Mouse (Mus musculus) adrenal gland, adult 18-20 months (tissue): Measurements from ENCODE around the gene Fgfr2. TPM values are rescaled to one million over a fixed set of nuclear protein-coding genes. Genes with fewer than 3 reads are reported as not detected.

Source experiments
- DNase-seq, 2 experiments: peaks; one replicate each; pipeline ENCODE4 v3.0.0; 2021 to 2022; ENCODE audit warnings: low spot score in 2 of 2
- total RNA-seq, 2 experiments: library from RNA; stranded (reverse); gene quantifications; 1 replicate in 1 of 2; 2 replicates in 1 of 2; pipeline ENCODE4 v1.2.3; 2021

The Fgfr2 gene
- total RNA-seq, 2 experiments from 2014 or later, result 294 to 308 TPM

DNA sequence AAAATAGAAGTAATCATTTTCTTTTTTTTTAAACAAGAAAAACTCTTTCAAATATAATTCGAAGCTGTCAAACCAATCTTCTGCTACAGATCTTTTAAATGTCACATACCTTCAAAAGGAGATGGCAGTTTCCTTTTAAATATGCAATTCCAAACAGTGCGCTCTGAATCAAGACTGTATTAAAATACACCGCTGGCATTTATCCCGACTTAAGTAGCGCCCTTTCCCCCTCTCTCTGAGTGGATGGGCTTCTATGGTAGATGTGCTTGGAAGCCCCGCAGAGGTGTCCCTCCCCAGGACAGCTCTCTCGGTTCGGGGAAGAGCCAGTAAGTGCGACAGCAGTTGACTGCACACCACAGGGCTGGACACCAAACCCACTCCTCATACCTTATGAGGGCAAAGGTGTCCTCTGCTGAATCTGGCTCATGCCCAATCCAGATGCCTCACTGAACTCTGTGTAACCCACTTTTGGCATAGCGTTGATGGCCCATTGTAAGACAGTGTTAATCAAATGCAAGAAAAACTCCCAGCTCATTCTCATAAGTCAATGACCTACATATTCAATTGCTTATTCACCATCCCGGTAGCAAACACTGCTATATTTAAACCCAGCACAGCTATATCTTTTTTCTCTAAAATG is 33.4 kb downstream of the Fgfr2 start:
- DNase-seq, result no peak

DNA sequence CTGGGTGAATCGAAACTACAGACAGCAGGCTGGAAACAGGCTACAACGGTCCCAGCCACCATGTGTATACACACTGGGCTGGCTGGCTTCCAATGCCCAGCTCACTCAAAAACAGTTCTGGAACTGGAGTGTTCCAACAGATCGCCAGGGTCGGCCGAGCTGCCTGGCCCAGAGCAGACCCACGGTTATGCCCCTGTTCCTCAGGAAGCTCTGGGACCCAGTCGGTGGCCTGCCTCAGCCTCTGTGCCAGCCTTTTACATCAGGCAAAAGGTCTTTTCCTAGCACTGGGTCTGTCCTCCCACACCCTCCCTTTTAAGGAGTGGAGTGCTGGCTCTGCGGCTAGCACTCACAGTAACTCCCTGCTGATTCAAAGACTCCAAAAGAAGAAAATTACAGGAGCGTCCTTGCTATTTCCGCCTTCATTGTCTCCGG is 34.3 kb downstream of the Fgfr2 start:
- DNase-seq, result peak; percentile 59 to 60

DNA sequence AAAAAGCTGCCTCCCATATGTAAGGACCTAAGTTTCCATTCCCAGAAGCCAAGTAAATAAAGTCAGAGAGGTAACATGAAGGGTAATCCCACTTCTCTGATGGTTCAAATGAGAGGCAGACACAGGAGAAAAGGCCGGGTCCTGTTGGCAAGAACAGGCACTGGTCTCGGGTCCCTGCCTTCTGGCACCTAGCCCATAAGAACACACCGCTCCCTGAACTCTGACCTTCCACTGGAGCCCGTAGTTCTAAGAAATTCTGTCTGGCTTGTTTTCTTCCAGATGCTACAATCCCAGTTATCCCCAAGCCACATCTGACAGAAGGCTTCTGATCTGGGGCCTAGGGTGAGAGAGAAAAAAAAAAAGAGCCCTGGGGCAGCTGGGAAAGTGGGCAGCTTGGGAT is 34.7 kb downstream of the Fgfr2 start:
- no peak for DNase-seq

DNA sequence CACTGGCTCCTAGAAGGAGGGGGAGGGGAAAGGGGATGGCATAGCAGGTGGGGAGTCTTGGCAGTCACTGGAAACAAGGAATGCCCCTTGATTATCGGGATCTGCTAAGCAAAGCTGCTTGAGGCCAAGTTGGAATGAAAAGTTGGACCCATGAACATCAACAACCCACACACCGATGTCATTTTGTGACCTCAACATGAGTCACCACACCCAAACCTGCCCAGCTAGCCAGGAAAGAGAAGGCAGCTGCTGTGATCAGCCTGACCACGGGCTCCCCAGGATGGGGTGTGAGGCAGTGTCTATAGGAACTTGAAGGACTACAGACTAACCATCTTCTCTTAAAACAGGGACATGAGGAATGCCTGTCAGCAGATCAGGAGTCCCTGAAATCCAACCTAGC is 37.7 kb downstream of the Fgfr2 start:
- DNase-seq, result no peak

DNA sequence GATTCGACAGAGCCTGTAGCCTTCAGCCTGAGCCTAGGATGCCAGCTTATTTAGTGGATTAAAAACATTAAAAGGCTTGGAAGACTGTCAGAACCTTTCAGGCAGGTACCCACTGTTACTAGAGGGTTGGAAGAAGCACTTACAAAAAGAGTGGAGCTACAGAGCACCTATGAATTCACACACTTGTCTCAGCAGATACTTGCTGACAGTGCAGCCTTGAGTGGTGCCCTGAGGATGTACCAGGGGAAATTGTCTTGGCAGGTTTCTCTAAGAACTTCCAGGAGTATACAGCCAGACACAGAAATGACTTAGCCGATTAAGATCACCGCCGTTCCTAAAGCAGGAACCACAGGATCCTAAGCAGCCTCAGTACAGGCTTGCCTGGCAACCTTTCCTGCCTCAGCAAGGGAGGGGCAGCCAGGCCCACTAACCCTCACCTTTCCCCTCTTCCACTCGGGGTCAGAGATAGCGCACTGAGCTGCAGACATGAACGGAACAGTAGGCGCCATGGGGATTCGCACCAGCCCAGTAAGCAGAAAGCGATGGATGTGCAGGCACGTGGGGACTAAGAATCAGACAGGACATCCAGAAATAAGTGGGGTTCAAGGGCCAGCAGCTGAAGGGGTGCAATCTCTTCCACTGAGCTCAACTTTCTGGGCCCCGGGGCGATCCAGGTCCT is 39.1 kb downstream of the Fgfr2 start:
- no peak for DNase-seq

DNA sequence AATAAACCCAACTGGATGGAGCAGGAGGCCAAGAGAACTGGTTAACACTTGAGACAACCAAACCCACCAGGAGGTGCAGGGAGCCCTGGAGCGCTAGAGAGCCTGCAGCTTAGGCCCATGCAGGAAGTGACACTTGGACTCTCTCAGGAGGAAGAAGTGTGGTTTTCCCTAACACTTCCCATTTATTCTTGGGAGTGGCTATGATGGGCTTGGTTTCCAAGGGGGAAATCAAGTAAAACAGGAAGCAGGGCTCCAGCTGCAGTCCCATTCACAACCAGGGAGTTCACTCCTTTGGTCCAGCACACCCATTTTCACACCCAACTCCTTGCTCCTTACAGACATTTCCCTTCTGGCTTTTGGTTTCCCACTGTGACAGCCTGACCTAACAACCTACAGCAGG is 44.2 kb downstream of the Fgfr2 start:
- no peak for DNase-seq

DNA sequence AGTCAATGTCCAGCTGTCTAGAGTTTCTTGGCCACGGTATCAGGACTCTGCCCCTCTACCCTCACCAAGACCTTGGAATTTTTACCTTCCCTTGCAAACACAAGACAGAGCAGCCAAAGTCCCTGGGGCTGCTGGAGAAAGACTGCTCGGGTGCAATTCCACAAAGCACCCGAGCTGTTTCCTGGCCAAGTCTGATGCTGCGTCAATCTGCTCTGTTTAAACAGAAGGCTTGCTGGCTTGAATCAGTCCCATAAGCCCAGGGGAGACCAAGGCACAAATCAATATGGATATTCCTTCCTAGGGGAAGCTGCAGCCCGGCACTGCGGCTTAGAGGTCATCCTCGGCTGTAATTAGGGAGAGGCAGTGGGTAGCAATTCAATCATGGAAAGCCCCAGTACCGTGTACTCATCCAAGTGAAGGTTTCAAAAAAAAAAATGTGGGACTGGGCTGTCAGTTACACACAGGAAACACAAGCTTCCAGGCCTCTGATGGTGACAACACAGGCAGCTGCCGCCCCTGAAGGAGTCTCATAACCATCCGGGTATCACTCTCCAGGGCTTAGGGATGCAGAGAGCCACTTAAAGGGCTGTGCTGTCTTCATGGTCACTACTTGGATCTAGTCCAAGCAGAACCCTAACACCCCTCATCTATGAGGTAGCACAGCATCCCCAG is 48.6 kb downstream of the Fgfr2 start:
- no peak for DNase-seq

DNA sequence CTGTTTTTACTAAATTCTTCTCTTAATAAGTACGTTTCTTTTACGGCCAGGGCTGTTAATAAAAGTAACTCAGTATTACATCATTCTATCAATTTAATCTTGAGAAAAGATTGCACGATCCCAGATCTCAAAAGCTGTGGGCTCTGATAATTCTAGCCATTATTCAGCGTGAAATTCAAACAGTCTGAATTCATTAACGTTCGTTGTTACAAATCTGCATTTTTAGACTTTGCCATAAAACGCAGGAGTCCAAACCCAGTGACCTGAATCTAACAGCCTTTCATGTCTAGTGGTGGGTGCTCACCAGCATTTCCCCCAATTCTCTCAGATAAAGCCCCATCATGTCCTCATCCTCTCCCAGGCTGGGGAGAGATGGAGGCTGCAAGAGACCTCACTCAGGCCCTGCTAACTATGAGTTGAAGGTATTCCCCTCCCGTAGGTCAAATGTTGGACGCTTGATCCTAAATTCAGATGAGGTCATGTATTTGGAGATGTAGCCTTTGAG is 50.0 kb downstream of the Fgfr2 start:
- no peak for DNase-seq

DNA sequence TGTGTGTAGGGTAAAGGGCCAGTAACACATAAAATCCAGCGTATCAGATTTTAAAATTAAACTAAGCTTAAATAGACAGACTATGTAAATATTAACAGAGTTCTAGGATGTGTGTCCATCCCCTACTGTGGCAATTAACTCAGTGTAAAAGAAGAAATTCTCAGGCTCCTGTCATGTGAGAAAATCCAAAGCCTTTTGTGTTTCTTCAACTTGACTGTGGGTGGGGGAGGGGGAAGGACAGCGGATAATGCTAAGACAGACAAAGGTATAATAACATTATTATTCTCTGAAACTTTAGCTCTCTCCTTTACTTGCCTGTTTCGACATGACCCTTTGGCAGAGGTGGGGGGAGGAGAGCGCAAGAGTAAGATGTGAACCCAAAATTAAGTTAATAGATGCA is 50.6 kb downstream of the Fgfr2 start:
- DNase-seq, result no peak

DNA sequence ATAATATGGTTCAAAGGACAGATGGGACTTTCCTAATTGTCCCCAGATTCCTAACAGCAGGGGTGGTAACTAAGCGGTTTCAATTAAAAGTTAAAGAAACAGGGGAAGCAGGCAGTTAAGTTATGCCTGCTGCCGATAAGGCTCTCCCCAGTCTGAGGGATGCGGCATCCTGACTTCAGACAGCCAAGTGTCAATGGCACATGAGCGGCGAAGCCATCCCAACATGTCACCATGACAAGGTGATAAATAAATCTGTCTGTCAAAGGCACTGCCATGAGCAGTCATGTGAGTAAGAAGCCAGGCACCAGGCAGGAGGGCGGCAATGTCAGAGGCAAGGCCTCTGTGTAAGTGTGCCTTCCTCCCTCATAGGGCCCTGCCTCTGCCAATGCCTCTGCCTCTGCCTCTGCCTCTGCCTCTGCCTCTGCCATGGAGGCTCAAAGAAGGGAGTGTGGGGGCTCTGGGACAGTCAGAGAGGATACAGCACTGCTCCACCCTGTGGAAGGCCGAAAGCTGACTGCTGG is 55.8 kb downstream of the Fgfr2 start:
- no peak for DNase-seq

DNA sequence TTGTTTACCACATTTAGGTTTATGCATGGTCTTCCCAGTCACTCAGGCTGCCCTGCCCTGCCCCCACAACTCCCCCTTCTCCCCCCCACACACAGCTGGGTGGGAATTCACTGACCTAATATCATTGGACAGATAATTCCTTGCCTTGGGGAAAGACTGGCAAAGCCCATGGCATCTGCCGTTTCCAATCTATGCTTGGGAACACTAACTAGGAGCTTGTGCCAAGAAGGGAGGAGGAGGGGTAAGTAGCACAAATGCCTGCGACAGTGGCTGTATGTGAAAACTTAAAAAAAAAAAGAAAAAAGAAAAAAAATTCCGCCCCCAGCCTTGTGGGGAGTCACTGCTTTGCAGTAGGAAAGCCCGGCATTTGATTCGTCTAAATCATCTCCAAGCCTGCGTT is 56.4 kb downstream of the Fgfr2 start:
- no peak for DNase-seq

DNA sequence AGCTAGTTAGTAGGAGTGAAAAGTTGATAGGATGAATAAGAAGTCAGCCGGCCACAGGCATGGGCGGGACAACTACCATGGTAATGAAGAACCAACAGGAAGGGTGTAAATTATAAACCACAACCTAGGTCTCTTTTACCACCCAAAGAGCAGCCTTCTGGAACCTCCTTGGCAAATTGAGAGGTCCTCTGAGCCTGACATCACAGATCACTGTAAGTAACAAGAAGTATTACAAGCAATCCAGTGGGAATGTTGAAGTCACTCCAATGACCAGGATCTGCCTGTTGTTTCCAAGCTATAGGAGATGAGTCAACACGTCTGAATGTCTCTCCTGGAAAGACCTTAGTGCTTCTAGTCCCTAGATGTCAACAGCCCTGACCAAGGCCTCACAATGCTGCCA is 61.1 kb downstream of the Fgfr2 start:
- no peak for DNase-seq

DNA sequence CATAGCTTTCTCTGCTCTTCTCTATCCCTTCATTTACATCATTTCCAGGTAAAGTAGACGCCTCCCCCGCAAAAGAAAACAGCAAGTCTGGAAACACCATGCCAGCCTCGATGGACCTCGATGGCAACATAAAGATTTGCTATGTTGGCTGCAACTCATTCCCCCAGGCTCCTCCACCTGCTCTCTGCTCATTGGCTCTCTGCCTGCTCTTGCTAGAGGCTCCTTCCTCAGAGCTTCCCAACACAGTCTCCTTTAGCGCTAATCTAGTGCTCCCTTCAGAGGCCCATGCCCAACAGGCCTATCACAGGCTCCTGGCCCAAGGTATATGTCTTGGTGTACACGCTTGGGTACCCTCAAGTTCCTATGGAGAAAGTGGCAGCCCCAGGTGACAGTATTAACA is 63.0 kb downstream of the Fgfr2 start:
- no peak for DNase-seq

DNA sequence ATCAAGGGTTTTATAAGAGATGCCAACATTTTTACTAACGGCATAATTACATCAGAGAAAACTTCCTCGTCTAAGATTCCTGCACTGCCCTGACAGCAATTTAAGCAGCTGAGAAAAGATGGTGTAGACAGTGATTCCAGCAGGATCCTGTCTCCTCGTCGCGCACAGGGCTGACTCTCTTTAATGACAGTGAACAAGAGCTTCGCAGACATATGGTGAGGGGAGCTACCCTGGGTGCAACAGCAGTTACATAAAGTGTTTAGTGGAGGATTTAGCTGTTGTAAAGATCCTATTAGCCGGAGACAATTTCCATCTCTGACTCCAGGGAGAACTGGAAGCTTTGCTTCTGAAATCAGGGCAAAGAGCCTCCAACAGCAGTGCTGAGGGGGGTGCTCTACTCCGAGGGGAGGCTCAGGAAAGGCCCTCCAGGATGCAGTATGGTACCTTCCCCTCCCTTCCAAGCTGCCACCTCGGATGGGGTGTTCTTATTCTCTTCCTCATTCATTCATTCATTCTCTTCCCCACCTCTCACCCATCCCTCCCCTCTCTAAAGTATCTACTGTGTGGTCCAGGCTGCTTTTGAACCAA is 63.5 kb downstream of the Fgfr2 start:
- no peak for DNase-seq

DNA sequence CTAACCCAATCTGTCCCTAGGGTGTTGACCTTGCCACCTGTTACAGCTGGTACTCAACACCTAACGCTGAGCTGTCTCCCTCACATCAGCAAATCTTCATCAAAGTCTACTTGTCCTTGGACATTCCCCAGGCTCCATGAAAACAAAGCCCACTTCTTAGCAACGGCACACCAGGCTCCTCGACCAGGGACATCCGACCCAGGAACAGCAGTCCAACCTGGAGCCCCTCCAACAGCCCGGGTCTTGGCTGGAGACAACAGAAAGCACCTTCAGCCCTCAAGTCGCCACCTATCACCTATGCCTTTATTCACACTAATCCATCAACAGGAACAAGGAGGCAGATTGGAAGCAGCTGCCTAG is 64.0 kb downstream of the Fgfr2 start:
- no peak for DNase-seq

DNA sequence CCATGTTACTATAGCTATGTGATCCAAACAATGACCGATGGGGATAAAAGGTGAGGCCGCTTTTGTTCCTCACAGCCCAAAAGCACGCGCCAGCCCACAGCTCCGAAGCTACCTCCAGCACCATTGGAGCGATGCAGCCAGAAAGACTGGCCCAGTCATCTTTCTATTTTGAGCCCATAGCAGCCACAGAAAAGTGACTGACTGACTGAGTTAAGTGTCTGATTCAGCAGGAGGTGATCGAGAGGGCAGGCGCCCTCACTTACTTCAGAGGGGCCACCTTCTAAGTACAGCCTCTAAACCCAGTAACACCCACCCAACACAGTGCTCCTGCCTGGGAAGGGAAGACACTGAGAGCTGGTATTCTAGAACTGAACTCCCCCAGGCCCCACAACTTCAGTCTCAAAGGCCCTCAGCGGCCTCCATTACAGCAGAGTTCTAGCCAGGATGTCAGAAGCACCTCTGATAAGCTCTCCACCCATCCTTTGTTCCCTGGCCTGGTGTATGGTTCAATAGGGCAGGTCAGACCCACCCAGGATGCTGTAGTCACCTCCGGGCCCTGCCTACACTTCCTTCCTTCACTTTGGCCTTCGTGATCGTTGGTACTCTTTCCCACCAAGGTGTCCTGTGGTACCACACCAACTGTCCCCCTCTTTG is 64.5 kb downstream of the Fgfr2 start:
- no peak for DNase-seq

DNA sequence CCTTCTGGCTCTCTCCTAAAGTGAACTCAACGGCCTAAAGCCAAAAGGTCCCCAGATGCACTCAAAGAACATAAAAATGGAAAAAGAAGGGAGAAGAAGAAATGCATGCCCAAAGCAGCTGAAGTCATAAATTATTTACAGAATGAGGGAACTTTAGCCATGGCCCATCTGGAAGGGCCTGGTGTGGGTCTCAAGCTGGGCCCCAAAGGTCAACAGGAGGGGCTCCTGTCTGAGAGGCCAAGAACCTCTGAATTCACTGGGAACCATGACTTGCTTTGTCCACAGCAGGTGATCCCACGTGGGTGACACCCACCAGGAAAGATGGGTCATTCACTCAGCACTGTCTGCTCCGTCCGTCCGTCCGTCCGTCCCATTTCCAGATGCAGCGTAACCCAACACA is 66.2 kb downstream of the Fgfr2 start:
- DNase-seq, result no peak

DNA sequence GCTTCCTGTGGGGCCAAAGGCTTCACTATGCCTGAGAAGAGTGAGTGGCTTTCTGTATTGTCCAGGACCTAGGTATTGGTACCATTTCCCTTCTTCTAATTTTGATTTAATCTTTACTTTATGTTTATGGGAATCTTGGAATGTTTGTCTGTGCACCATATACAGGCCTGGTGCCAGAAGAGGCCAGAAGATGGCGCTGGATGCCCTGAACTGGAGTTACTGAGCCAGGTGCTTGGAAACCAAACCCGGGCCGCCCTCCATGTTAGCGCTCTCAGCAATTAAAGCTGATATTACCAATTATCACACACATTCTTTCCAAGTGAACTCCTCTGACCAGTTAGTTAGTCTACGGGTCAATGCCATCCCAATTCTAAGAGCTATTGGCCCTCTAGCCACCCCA is 68.7 kb downstream of the Fgfr2 start:
- no peak for DNase-seq

DNA sequence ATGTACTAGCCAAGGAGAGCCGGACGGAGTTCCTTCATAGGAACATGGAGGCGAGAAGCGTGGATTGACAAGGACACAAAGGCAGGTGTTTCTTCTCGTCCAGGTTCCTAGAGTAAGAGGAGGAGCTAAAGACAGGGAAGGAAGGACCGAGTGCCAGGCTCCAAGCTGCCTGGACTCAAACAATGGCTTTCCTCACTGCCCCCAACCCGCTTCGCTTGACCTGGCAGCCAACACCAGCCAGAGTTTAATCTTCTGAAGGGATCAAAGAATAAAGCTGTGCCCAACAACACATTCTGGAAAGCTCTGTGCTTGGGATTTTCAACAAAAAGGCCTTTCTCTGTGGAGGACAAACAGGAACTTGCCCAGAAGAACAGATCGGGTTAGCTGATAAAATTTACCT is 69.4 kb downstream of the Fgfr2 start:
- no peak for DNase-seq

DNA sequence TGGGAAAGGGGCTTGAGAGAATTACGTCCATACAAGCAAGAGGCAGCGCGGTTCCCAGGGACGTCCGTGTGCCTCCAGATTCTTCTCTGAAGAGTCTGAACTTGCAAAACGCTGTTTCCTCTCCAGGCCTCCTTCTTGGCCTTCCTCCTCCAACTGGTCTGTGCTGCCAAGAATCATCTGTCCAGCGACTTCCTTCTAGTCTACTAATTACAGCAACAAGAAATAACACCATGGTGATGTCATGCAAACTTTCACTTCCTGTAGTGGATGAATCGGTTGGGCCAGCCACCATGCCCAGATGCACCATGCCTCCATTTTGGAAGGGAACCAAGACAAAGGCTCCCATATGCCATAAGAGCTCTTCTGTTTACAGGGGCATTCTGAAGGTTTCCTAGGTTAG is 70.3 kb downstream of the Fgfr2 start:
- DNase-seq, result no peak

DNA sequence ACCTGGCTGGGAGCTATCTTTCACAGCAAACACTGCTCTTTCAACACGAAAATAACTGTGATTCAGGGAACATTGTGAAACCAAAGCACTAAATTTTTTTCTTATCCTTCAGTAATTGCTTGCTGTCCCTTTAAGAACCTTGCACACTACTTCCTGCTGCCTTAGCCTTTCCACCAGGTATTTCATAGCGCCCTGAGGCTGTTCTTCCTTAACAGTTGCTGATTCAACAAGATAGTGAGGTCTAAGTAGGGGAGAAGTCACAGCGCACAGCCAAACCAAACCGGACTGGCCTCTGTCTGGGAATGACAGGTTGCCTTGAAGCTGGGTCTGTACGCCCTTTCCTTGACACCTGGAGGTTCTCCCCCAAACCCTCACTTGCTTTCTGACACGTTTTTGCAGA is 72.5 kb downstream of the Fgfr2 start:
- no peak for DNase-seq
